Mouse (Mus musculus): ENCODE data around the gene Kiss1r.

Kiss1r gene

GRCm38 (mm10) chr10:79897316-79898245 is 19.2 kb upstream of the Kiss1r start:
- in situ Hi-C loops (cut with MseI, MboI) = no loop called here

GRCm38 (mm10) chr10:79900951-79901410 is 15.8 kb upstream of the Kiss1r start:
- in situ Hi-C loops (cut with MseI, MboI) = no loop called here

GRCm38 (mm10) chr10:79906712-79907111 is 10.1 kb upstream of the Kiss1r start:
- in situ Hi-C loops (cut with MseI, MboI) = no loop called here

GRCm38 (mm10) chr10:79907415-79907814 is 9.4 kb upstream of the Kiss1r start:
- in situ Hi-C loops (cut with MseI, MboI) = no loop called here

DNA sequence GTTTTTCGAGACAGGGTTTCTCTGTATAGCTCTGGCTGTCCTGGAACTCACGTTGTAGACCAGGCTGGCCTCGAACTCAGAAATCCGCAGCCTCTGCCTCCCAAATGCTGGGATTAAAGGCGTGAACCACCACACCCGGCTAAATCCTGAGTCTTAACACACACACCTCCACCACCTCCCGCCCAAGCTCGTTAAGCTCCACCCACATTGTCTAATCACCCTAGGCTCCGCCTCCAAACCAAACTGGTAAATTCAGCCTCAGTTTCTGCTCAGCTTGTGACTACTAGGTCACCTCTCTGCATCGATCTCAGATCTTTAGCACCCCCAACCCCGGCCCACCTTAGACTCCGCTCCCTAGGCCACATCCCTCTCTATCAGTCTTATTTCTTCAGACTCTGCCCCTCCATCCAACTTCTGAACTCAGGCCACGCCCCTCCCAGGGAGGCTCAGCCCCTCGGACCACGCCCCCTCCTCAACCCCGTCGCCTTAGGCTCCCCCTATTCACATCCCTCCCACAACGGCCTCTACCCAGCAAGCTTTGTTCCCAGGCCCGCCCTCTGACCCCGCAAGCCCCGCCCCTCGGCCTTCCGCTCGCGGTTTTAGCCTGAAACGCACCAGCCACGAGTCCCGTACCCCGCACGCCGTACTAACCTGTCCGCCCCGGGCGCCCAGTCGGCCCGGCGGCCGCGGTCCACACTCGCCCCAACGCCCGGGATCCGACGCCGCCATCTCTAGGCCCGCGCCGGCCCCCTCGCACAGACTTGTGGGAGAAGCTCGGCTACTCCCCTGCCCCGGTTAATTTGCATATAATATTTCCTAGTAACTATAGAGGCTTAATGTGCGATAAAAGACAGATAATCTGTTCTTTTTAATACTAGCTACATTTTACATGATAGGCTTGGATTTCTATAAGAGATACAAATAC is 8.3 kb upstream of the Kiss1r start, which contains the start of gene Med16:
Med16 (minus strand) TSS at position 757 of the 925 bp plus-strand sequence.
- in situ Hi-C loops (cut with MseI, MboI) = no loop called here

DNA sequence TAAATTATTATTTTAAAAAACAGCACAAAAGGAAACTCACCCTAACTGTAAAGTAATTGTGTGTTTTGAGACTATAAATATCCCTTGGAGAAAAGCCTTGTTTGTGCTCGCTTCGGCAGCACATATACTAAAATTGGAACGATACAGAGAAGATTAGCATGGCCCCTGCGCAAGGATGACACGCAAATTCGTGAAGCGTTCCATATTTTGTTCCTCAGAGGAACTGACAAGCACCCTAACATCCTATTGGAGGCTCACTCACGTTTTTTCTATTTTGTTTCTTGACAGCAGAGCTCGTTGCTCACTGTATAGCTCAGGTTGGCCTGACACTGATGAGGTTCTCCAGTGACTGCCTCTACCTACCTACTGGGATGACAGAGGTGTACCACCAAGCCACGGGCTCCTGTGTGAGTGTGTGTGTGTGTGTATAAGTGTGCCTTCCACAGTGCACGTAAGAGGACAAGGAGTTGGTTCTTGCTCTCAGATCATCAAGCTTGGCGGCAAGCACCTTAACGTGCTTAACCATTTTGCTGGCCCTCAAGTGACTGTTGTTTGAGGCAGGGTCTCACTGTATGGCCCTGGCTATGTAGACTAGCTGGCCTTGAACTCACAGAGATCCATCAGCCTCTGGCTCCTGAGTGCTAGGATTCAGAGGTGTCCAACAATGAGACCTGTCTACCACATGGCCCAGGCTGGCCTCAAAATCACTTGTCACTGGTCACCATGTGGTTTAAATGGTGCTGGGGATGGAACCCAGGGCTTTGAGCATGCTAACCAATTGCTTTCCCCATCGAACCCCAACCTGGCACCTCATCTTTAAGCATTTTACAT is 7.5 kb upstream of the Kiss1r start:
- in situ Hi-C loops (cut with MseI, MboI) = no loop called here

- in situ Hi-C loops (cut with MseI, MboI) = no loop called here
These were observed 6.2 kb upstream of the Kiss1r start, which contains the start of gene Gm26602 for GRCm38 (mm10) chr10:79910556-79910955. Gene Gm26602 (plus strand): TSS chr10:79910856.

GRCm38 (mm10) chr10:79912412-79912811 is 4.4 kb upstream of the Kiss1r start:
- in situ Hi-C loops (cut with MseI, MboI) = no loop called here

GRCm38 (mm10) chr10:79914131-79914947 is 2.4 kb upstream of the Kiss1r start:
- in situ Hi-C loops (cut with MseI, MboI) = no loop called here

DNA sequence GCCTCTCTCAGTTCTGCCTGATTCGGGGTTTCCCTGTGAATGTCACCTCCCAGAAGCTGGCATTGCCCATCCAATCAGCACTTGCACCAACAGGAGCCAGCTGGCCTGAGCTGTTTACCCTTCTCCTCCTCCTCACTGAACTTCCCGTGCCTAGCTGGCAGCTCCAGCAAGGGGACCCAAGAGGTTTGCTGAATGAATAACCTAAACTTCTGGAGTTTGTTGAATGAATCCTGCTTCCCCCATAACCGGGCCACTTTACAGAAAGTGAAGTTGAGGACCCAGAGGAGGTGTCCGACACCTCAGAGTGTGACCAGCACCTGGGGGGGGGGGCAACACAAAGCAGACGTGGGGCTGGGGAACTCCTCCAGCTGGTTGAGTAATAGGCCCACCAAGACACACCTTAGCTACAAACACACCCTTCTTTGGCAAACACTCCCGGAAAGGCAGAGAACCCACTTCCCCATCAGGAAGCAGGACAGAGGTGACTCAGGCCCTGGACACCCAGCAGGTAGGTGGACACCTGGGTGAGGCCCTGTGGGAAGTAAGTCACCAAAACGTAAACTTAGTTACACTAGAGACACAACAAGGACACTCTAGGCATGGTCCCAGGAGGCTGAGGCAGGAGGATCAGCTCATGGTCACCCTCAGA is 1.7 kb upstream of the Kiss1r start:
- in situ Hi-C loops (cut with MseI, MboI) = no loop called here

- in situ Hi-C loops (cut with MseI, MboI) = no loop called here
These were observed 690 bp upstream of the Kiss1r start for GRCm38 (mm10) chr10:79916081-79916480.

DNA sequence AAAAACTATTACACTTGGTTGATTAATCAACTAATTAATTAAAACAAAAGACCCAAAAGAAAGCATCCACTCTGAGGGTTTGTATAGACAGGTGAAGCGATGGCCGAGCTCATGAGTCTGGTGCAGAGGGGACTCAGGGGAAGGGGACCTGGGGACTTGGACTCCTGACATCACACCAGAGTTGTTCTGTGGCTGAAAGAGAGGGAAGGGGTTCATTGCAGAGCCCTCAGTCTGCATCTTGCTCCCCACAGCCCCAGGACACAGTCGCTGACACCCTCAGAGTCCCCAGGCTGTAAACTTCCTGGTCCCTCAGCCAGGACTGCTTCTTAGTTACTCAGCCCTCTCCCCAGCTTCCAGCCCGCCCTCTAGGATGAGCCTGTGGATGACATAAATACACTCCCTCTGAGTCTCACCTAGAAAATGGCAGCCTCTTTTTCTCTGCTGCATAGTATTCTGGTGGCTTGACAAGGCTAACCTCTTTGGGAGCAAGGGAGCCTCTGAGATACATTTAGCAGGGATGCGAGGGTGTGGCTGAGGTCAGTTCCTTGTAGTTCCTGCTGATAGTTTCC is 845 bp downstream of the Kiss1r start:
- in situ Hi-C loops (cut with MseI, MboI) = no loop called here

DNA sequence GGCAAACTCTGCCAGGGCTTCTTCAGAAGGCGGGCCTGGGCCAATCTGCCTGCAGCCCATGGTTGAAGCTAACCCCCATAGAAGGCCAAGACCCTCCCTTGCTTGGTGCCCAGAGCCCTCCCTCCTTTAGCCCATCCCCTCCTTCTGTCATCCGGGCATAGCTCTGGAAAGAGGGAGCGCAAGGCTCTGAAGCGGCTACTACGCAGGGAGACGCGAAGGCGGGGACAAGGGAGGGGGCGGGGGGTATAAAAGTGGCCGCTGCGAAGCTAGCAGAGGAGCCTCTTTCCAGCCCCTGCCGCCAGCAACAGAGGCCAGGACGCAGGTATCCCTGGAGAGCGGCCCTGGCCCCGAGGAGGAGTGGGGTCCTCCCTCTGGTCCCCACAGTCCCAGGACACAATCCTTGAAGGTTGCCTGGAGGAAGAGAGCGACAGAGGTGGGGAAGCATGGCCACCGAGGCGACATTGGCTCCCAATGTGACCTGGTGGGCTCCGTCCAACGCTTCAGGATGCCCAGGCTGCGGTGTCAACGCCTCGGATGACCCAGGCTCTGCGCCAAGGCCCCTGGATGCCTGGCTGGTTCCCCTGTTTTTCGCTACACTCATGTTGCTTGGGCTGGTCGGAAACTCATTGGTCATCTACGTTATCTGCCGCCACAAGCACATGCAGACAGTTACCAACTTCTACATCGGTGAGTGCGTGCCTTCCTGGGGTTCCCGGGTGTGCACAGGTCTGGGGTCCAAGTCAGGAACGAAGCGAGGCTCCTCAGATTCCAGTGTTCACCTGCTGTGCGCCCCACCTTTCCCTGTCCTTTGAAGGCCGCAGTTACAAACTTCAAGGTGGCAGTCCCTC is 1.7 kb downstream of the Kiss1r start:
- in situ Hi-C loops (cut with MseI, MboI) = no loop called here

DNA sequence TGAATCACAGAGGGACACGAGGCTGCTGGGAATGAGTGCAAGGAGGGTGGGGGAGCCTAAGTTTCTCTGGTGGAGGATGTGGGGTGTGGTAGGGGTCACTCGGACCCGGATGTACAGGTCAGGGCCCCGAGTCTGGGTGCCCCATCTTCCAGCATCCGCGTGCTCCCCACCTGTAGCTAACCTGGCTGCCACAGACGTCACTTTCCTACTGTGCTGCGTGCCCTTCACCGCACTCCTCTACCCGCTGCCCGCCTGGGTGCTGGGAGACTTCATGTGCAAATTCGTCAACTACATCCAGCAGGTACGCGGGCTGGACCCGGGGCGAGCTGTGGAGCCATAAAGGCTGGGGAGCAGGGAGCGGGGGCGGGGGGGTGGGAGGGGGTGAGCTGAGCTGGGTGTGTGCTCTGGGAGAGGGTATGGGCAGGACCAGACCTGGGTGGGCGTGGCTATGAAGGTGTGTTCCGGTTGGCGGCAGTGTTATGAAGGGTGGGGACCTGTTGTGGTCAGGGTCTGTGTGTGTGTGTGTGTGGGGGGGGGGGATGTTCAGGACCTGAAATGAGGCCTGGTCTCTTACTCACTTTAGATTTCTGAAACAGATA is 2.6 kb downstream of the Kiss1r start:
- in situ Hi-C loops (cut with MseI, MboI) = no loop called here

GRCm38 (mm10) chr10:79920056-79920890 is 3.5 kb downstream of the Kiss1r start:
- in situ Hi-C loops (cut with MseI, MboI) = loop anchor here in 1 of 2 experiments (5.0 kb wide), 1 partner anchor 33 kb away; the partner anchor contains the start of gene Elane

DNA sequence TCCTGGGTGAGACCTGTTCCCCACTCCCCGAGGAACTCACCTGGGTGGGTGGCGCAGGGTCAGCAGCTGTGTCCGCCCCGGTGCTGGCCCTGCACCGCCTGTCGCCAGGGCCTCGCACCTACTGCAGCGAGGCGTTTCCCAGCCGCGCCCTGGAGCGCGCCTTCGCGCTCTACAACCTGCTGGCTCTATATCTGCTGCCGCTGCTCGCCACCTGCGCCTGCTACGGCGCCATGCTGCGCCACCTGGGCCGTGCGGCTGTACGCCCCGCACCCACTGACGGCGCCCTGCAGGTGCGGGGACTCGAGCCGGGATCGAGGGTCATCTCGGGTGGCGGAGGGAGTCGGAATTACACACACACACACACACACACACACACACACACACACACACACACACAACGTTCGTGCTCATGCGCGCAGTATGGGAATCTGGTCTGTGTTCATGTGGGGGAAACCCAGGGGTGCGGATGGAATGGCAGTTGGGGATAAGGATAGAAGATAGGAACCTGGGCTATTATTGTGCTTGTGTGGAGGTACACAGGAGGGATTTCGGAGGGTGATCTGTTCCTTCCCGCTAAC is 4.3 kb downstream of the Kiss1r start, which contains the start of gene R3hdm4:
R3hdm4 (minus strand) TSS at position 251 of the 578 bp plus-strand sequence.
- in situ Hi-C loops (cut with MseI, MboI) = loop anchor here in 1 of 2 experiments (5.0 kb wide), 1 partner anchor 34 kb away; the partner anchor contains the start of gene Elane
